Mouse (Mus musculus): ENCODE results near the gene Tmem182.

- TF ChIP-seq CTCF (IDR thresholded peaks at IDR 0.05) (no peak), EP300 (IDR thresholded peaks at IDR 0.05) (no peak)
Observed at GRCm38 (mm10) chr1:40825826-40826225, 20.4 kb downstream of the Tmem182 start.
